Mouse (Mus musculus) E14TG2a.4 (cell line): Measurements from ENCODE around the gene Mrps36.

Source experiments
- H3K27me3 ChIP-seq: 2 replicates; pipeline ENCODE4 v1.6.1; 2014; ENCODE audit warnings: low read length, control low read depth; ENCODE audit not compliant: insufficient read depth
- H3K36me3 ChIP-seq: 2 replicates; pipeline ENCODE4 v1.6.1; 2014; ENCODE audit warnings: low read length, control low read depth; ENCODE audit not compliant: insufficient read depth
- H3K4me1 ChIP-seq: replicated peaks from 2 replicates; pipeline ENCODE4 v1.6.1; 2014; ENCODE audit warnings: low read depth, low read length, control low read depth
- H3K4me3 ChIP-seq: replicated peaks from 2 replicates; pipeline ENCODE4 v1.5.1; 2014; ENCODE audit warnings: mild to moderate bottlenecking, low read length
- H3K9me3 ChIP-seq: 2 replicates; pipeline ENCODE4 v1.6.1; 2014; ENCODE audit warnings: low read length, control low read depth
- CTCF ChIP-seq: conservative IDR thresholded peaks from 2 replicates; pipeline ENCODE4 v1.5.1; 2014; ENCODE audit warnings: low read length
- NANOG ChIP-seq: IDR thresholded peaks from 2 replicates; pipeline ENCODE4 v1.6.1; 2014; ENCODE audit warnings: borderline replicate concordance, low read length, mixed read lengths
- POU5F1 ChIP-seq: IDR thresholded peaks from 2 replicates; pipeline ENCODE4 v1.6.1; 2014; ENCODE audit warnings: low read length, borderline replicate concordance

Gene Mrps36

GRCm38 (mm10) chr13:100776056-100776419 is 31.6 kb upstream of the Mrps36 start:
- Histone ChIP-seq H3K27me3 (no peaks in the 10 kb centered on the region), H3K9me3 (no peaks in the 10 kb centered on the region), H3K36me3 (peaks cover 77% of the 10 kb centered on the region), H3K4me3 (peak overlapping the region; percentile 98), H3K4me1 (peaks cover 44% of the 10 kb centered on the region)
- TF ChIP-seq NANOG = no peak
- TF ChIP-seq CTCF = no peak
- TF ChIP-seq POU5F1 = no peak

GRCm38 (mm10) chr13:100775252-100776055 is 31.0 kb upstream of the Mrps36 start, which contains the start of gene Cenph:
Cenph (minus strand) TSS chr13:100775899.
- Histone ChIP-seq H3K9me3 (no peaks in the 10 kb centered on the region), H3K4me3 (peak within 1 kb of the TSS; percentile 98), H3K4me1 (peaks cover 45% of the 10 kb centered on the region), H3K36me3 (peaks cover 77% of the 10 kb centered on the region), H3K27me3 (no peaks in the 10 kb centered on the region)
- no peak for TF ChIP-seq CTCF
- no peak for TF ChIP-seq NANOG
- TF ChIP-seq POU5F1 = no peak

GRCm38 (mm10) chr13:100774704-100775103 is 30.2 kb upstream of the Mrps36 start:
- Histone ChIP-seq H3K4me1 (peaks cover 39% of the 10 kb centered on the region), H3K9me3 (no peaks in the 10 kb centered on the region), H3K27me3 (no peaks in the 10 kb centered on the region), H3K4me3 (peak overlapping the region; percentile 98), H3K36me3 (peaks cover 77% of the 10 kb centered on the region)
- TF ChIP-seq POU5F1 (peak; percentile 76), CTCF (no peak)

GRCm38 (mm10) chr13:100755329-100755728 is 10.9 kb upstream of the Mrps36 start:
- no peak for TF ChIP-seq NANOG
- no peak for TF ChIP-seq POU5F1
- TF ChIP-seq CTCF = no peak
- Histone ChIP-seq H3K36me3 (peaks cover 14% of the 10 kb centered on the region), H3K27me3 (peaks cover 17% of the 10 kb centered on the region; the same call in 1 of the 2 replicates), H3K4me3 (no peak overlapping the region), H3K4me1 (no peaks in the 10 kb centered on the region), H3K9me3 (no peaks in the 10 kb centered on the region)

GRCm38 (mm10) chr13:100754186-100754585 is 9.7 kb upstream of the Mrps36 start:
- Histone ChIP-seq H3K4me1 (peaks cover 2% of the 10 kb centered on the region), H3K27me3 (peaks cover 17% of the 10 kb centered on the region; the same call in 1 of the 2 replicates), H3K4me3 (no peak overlapping the region), H3K36me3 (0 out of 2 replicates have a peak, but pooled peaks cover 3% of the 10 kb centered on the region), H3K9me3 (no peaks in the 10 kb centered on the region)
- TF ChIP-seq NANOG = no peak
- TF ChIP-seq POU5F1 = no peak
- no peak for TF ChIP-seq CTCF

- Histone ChIP-seq H3K27me3 (peaks cover 17% of the 10 kb centered on the region; the same call in 1 of the 2 replicates), H3K4me1 (peaks cover 9% of the 10 kb centered on the region), H3K36me3 (no peaks in the 10 kb centered on the region), H3K9me3 (no peaks in the 10 kb centered on the region), H3K4me3 (no peak overlapping the region)
- TF ChIP-seq POU5F1 (no peak), NANOG (no peak), CTCF (no peak)
These were observed 8.6 kb upstream of the Mrps36 start for GRCm38 (mm10) chr13:100753011-100753410.

- no peaks in the 10 kb centered on the region for H3K36me3 ChIP-seq
- peaks cover 13% of the 10 kb centered on the region for H3K4me1 ChIP-seq
- no peaks in the 10 kb centered on the region for H3K9me3 ChIP-seq
- peaks cover 17% of the 10 kb centered on the region; the same call in 1 of the 2 replicates for H3K27me3 ChIP-seq
- TF ChIP-seq CTCF (no peak), NANOG (no peak), POU5F1 (no peak)
- H3K4me3 ChIP-seq = no peak overlapping the region
These were observed 8.1 kb upstream of the Mrps36 start for GRCm38 (mm10) chr13:100752529-100752928.

- Histone ChIP-seq H3K27me3 (peaks cover 17% of the 10 kb centered on the region; the same call in 1 of the 2 replicates), H3K9me3 (no peaks in the 10 kb centered on the region), H3K4me1 (peaks cover 15% of the 10 kb centered on the region), H3K36me3 (no peaks in the 10 kb centered on the region), H3K4me3 (no peak overlapping the region)
- TF ChIP-seq POU5F1 (no peak), CTCF (no peak), NANOG (no peak)
These were observed 6.9 kb upstream of the Mrps36 start for GRCm38 (mm10) chr13:100751402-100751801.
